Mouse (Mus musculus) gastrocnemius, postnatal 4 days (tissue): Measurements from ENCODE around the gene Btbd9. TPM values are rescaled to one million over a fixed set of nuclear protein-coding genes. Genes with fewer than 3 reads are reported as not detected.

Source experiments
- DNase-seq, 2 experiments: peaks; one replicate each; pipeline ENCODE4 v3.0.0; 2021 to 2022; ENCODE audit warnings: low spot score in 2 of 2, mixed read lengths in 2 of 2
- total RNA-seq, 2 experiments: library from RNA; stranded (reverse); gene quantifications; 2 replicates each; pipeline ENCODE4 v1.2.3; 2021

Gene Btbd9
- total RNA-seq, 2 experiments from 2014 or later, result 24.1 to 32.6 TPM

DNA sequence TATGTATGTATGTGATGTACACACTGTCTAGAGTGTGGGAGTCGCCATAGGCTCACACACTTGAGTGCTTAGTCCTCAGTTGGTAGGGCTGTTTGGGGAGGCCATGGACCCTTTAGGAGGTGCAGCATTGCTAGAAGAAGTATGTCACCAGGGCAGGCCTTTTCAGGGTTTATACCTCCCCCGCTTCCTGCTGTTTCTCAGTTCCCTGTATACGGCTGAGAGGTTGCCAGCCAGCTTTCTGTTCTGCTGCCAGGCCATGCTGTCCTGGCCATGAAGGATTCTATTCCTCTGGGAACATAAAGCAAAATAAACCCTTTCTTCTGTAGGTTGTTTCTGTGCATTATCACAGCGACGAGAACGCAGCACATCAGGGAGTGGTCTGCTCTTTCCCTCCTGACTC lies 316.4 kb downstream of the Btbd9 start:
- DNase-seq, result no peak

DNA sequence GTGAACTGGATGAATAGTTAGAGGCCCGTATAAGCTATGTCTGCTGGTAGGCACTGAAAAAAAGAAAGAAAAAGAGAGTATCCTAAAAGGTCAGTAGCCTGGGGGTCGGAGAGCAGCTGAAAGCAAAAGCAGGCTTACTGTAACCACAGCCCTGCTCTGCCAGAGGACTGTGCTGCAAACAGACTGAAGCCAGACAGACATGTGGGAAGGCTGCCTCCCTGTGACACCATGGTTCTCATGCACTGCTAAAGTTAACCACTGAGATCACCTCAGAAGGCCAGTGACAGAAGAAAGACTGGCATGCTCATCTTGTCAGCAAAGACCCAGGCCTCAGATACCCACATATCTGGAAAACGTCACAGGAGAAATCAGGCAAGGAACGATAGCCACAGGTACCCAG lies 317.8 kb downstream of the Btbd9 start:
- DNase-seq, result no peak

DNA sequence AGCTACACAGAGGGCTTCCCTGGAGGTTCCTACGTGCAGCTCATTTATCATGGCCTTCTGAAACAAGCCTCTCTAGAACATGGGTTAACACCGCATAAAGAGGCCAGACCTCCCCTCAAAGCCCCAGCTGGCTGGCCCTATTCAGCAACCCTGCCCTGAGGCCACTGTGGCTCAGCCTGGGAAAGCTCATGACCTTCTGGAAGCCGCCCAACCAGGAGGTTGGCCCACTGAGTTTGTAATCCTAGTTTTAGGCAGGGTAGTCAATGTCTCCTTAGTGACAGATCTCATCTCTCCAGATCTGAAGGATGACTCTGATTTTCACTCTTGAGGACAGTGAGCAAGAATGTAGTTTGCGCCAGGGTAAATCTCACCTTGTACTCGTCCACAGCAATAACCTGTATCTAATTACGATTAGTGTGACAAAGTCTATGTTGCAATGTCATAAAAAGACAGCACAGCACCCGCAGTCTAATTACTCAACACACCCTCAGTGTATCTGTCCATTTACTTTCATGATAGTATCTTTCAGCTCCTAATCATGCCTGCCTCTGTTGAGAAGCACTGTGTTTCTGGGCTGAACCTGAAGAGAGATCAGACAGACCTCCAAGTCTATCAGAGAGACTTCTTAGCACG lies 320.2 kb downstream of the Btbd9 start:
- DNase-seq, result no peak

DNA sequence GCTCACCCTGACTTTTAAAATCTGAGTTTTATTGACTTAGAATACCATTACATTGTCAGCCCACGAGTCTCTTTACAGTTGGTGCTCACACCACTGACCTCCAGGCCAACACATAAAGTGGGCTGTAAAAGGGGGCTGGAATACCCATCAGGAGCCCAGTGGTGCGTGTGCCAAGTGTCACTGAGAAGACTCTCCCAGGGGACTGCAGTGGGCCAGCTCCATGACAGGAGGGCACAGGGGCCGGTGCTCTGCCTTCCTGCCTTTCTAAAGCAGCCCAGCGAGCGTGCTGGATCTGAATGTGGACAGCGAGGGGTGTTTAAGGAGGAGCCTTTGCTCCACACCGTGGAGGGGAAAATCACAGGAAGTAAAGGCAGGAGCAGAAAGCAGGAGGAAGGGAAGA lies 322.4 kb downstream of the Btbd9 start:
- DNase-seq, result no peak

DNA sequence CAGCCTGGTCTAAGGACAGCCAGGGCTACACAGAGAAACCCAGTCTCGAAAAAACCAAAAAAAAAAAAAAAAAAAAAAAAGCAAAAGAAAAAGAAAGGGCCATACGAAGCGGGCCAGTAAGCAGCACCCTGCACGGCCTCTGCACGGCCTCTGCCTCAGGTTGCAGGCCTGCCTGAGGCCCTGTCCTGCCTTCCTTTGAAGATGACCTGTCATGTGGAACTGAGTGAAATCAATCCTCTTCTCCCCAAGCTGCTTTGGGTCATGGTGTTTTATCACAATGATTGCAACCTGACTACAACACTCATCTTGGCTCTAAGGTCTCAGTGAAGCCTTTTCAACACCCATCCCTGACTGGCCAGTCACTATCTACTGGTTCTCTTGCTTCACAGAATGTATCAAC lies 323.3 kb downstream of the Btbd9 start:
- no peak for DNase-seq

DNA sequence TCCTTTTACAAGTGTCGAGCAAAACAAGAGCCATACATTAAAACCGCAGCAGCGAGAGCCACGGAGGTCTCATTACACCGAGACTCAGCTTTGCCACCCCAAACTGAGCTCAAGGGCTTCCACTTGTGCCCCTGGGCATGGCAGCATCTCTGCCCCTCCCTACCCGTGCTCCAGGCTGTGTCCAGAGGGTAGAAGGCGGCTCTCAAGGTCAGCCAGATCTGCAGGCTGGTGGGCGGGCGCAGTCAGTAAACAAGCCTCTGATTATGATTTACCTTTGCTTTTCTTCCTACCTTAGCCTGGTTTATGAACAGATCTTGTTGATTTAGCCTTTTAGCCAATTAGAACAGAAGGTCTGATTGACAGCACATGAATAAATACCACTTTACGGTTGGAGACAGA lies 331.0 kb downstream of the Btbd9 start:
- DNase-seq, result no peak

DNA sequence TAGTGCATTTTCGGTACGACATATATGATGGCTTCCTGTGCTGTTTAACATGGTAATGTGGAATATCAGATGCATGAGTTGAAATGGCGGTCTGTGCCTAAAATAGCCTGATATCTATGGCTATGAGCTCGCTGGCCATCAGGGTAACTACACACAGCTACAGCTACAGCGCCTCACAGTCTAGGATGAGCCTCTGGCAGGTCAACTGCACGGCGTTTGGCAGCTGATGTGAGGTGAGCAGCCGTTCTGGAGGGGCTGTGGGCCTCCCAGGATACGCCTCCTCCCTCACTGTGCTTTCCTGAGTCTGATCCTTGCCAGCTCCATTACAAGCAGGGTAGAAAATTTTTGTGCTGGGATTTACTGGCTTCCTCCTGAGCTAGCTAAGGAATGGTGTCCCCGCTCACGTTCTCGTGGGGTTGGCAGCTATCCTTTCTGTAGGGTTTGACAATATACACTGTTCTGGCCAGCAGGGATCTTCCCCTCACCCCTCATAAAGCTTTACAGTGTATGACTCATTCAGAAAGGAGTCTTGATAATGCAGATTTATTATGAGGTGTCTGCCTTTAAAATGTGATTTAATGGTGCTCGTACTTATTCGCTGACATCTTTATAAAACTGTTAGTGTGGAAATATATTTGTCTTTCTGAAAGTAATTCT lies 331.5 kb downstream of the Btbd9 start:
- DNase-seq, result no peak

DNA sequence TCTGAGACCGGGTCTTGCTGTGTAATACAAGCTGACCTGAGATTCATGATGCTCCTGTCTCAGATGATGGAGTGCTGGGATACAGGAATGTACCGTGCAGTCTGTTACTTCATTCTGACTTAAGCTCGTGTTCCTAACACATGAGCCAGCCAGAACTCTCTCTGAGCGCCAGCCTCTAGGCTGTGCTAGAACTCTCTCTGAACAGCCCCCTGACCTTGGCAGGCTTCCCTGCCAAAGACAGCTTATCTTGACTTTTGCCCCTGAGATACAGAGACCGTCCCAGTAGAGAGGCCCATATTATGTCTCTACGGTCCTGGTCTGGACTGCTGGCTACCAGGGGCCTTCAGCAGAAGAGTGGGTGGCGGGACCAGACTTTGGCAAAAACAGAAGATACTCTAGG lies 332.7 kb downstream of the Btbd9 start:
- DNase-seq, result no peak

DNA sequence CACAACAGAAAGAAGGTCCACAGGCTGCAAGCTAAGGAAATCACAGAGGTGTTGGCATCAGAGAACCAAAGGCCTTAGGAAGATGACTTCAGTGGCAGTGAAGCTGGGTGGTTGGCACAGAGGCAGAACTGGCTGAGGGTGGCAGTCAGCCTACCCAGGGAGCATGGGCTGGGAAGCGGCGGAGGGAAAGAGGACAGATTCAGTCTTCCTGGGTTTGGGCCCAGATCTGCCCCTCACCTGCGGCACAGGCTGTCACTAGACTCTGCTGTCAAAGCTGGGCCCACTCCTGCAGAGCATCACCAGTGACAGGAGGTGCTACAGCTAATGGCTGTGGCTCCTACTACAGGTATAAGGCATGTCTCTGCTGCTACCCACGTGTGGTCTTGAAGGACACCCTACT lies 333.6 kb downstream of the Btbd9 start:
- DNase-seq, result no peak

DNA sequence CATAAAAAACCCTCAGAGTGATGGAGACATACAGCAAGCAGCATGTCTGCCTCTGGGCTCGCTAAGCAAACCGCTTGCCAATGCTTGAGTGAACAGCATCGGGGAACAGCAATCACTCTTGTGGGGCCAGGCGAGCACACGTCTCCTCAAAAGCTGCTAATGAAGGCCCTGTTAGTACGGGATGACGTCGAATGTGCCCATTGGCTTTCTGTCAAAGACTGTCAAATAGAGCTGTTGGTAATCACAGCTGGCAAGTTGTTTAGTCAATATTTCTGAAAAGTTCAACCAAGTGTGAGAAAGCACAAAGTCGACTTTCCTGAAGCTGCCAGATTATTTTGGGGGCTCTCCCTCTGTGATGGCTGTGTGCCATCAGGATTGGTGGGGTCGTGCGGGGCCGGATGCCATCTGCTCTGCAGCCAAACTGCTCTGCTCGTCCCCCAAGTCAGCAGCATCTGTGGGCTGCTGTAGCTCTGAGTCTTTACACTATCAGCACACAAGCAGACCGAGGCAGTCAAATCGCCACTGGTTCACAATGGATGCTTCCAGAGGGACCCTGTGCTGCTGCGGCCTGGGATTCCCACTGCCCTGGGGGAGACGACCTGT lies 334.5 kb downstream of the Btbd9 start:
- DNase-seq, result no peak

DNA sequence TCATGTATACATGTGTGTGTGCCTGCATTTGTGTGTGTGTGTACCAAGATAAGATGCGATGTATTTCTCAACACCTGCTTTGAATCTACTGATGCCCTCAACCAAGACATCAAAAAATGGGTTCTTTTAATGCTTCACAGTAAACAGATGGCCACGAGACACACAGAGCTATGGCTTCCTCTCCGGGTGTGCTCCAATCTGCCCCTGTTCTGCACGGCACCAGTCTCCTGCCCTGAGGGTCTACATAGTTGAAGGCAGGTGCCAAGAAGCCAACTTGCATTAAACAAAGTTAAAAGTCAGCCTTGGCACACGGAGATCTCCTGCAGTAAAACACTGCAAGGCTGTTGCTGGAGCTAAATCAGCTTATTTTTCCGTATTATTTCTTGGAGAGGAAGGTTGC lies 335.2 kb downstream of the Btbd9 start:
- no peak for DNase-seq

DNA sequence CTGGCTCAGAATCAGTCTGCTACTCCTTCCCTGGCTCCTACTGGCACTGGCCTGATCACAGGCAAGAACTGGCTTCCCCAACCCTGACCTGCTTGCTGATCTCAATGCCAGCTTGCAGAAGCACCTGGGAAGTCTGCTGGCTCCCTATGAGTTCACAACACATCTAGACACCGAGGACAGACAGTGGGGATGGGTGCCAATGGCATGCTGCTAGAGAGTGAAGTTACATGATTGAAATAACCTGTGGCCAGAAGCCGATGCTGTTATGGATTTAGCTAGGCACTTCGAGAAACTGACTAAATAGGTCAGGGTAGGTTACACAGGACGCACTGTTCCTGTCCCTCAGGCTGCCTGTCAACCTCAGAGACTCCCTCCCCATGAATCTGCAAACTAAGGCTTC lies 335.6 kb downstream of the Btbd9 start:
- no peak for DNase-seq

DNA sequence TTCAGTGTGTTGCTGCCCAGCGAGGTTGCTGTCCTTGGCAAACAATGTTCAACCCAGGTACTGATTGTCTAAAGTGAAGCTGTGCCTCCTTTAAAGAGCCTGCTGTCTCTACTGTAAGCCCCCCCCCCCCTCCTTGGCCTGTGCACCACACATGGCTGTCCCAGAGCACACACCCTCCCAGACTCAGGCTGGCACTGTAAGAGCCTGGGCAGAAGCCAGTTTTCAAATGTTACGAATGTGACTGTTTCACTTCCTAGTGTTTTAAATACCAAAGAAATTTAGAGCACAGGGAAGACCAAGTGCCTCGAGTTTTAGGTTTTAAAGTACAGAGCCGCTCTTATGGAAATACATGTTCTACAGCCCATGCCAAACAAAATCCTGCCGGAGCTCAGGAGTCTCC lies 336.8 kb downstream of the Btbd9 start:
- DNase-seq, result no peak

DNA sequence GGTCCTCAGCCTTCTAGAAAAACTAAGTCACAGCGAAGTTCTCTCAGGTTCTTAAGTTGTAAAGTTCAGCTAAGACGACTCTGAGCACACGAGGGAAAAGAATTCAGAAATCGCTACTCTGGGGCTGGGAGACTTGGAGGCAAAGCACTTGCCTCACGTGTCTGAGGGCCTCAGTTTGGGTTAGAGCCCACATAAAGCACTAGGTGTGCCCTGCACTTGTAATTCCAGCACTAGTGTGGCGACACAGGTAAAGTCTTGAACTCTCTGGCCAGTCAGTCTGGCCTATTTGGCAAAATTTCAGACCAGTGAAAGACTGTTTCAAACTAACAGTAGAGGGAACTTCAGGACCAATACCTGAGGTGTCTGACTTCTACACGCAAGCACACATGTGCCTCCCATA lies 338.7 kb downstream of the Btbd9 start:
- no peak for DNase-seq

DNA sequence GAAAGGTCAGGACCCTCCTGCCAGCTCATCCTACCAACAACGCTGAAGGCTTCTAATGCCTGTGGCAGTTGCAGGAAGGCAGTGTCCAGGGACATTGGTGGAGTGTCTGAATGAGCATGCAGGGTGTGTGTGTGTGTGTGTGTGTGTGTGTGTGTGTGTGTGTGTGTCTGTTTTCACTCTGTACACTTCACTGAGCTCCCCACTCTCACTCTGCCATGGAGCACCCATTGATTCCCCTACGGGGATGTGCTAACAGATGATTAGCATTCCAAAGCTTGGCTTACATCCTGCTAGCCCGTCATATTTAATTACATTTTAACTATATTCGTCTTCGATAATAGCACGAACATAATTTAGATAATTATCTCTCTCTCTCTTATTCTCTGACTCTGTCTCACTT lies 339.7 kb downstream of the Btbd9 start:
- DNase-seq, result no peak

DNA sequence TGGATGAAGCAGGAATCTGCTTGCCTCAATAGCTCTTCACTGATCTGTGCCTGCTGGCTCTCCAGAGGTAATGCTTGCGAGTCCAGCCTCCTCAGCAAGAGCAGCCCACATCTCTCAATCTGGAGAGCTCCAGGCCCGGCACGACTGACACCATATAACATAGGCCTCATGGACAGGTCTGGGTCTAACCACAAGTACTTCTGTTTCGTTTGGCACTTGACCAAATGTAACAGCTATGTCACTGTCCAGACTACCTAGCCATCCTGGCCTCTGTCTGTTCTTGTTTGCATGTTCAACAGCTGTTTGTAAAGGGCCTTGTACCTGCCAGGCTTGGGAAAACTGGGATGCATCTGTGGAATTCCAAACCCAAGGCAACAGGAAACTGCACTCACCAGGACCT lies 340.9 kb downstream of the Btbd9 start:
- DNase-seq, result no peak

DNA sequence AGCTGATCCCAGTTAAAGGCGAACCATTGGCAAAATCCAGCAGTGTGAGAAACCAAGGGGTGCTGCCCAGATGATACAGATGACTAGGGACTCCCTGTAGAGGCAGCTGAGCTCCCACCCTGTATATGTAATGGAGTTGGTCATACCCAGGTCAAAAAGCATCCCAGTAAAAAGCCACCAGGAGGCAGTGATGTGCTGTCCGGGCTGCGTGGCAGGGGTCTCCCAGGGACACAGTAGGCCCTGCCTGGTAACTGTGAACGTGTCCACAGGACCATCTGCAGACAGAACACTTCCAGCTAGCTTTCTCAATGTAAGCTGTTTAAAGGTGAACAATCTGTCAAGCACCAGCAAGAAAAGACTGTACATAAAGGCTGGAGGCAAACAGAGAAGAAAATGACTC lies 343.6 kb downstream of the Btbd9 start:
- DNase-seq, result no peak

DNA sequence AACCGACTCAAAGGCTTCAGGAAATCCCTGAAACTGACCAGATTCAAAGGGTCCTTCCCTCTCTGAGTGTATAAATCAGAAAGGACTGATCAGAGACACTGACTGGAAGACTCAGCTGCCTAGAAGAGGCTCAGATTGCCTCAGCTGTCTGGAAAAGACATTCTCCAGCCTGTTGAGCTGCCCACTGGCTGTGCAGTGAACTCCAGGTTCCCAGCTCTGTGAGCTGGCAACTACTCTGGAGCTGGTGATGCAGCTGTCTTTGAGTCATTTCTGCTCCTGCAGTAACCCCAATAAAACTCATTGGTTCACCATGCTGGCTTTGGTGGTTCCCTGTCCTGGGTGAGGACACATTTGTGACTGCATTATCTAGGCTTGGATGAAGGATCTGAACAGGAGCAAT lies 344.8 kb downstream of the Btbd9 start:
- DNase-seq, result no peak

DNA sequence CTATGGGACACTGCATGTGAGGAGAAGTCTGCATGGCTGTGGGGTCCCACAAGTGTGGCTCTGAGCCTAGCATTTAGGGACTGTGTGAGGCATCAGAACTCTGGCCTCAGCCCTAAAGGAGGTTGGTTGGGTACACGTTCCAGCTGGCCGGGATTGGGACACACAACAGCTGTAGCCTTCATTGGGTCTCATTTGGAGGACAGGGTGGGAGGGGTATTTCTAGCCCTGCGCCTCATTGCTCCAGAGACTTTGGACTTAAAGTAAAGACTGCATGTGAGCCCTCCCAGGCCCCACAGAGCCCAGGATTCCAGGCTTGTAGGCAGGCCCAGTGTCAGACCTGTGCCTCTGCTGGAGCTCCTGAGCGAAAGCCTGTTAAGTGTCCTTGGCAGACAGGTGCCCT lies 345.9 kb downstream of the Btbd9 start:
- DNase-seq, result no peak

DNA sequence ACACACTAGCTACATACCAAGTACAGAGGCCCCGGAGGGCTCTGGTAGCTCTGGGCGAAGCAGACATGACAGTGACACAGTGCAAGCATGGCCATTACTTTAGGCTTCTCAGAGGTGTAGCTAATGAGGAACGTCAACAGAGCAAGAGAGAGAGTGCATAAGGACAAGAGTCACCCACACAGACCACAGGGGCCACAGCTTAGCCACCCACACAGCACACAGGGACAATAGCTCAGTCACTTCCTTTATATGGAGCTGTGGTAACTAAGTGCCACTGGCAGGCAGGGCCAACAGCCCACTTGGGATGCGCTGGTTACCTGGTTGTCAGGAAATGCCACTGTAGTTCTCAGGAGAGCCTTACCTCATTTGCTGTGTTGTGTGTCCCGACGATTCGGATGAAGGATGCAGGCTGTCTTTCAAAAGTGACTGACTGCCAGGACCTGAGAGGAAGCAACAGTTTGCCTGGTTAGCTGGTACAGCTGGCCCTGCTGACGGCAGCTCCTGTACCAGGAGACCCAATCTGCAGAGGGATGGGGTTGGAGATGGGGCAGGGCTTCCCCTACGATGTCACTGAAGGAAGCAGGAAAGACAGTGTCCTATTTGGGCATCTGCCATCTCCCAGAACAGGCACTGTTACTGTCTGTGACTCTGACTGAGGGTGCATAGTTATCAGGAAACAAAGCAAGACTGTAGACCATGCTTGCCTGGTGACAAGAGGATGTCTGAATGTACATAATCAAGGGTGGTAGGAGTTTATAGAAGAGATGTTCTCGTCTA lies 347.7 kb downstream of the Btbd9 start:
- no peak for DNase-seq

DNA sequence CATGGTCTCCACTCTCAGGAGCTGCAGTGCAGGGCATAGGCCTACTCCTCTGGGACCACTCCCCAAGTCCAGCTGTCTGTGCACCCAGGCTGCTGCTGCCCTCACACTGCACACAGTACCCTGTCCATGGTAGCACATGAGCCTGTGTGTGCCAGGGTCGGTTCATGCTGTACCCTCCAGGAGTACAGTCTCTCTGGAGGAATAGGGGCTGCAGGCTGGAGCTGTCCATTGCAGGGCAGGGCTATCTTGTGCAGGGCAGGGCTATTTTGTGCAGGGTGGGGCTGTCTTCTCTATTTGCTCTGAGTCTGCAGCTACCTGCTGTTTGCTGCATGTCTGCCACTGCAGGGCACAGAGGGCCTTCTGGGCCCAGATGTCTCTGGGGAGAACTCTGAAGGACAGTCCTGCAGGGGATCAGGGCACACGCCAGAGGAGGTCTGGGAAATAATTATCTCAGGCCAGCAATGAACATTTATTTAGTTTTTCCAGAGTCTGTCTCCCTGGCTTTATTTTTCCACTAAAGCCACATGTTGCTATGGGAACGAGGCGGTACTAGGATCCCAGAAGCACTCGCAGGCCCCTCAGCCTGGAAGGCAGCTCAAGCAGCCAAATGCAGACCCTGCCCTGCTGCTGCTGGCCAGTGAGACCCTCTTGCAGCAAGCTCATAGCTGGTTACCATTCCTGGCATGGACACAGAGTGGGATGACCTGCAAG lies 351.1 kb downstream of the Btbd9 start:
- no peak for DNase-seq

DNA sequence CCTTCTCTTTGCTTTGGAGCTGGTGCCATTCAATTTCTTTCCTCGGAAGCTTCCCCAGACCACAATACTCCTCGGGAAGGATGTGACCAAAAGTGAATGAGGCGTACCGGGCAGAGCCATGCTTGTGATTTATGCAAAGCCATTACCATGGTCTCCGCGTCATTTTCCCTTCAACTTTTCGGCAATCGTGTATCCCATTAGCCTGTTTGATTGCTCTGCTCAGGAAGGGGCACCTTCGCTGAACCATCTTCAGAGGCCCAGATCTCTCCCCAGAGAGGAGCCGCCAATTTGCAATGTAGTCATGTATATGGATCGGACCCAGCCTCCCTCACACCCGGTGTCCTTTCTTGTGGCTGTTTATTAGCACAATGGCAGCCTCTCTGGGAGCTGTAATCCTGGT lies 353.5 kb downstream of the Btbd9 start:
- DNase-seq, result no peak
